Mouse (Mus musculus) testis, adult 2 months (tissue): Measurements from ENCODE around the gene Prex1. TPM values are rescaled to one million over a fixed set of nuclear protein-coding genes. Genes with fewer than 3 reads are reported as not detected.

Source experiments
- H3K27ac ChIP-seq: fragments of 200-500 bp; 2 replicates; pipeline ENCODE4 v1.5.1; 2012; ENCODE audit warnings: low read depth, low read length; ENCODE audit not compliant: control insufficient read depth, insufficient read depth
- H3K27me3 ChIP-seq: fragments of 200-500 bp; 2 replicates; pipeline ENCODE4 v1.6.1; 2012; ENCODE audit warnings: mild to moderate bottlenecking, low read length, moderate library complexity; ENCODE audit not compliant: control insufficient read depth, insufficient read depth
- H3K36me3 ChIP-seq: fragments of 200-500 bp; 2 replicates; pipeline ENCODE4 v1.6.1; 2012; ENCODE audit warnings: mild to moderate bottlenecking, low read length; ENCODE audit not compliant: control insufficient read depth, insufficient read depth
- H3K4me1 ChIP-seq: fragments of 200-500 bp; 2 replicates; pipeline ENCODE4 v1.6.1; 2012; ENCODE audit warnings: low read length; ENCODE audit not compliant: control insufficient read depth, insufficient read depth
- H3K4me3 ChIP-seq: fragments of 200-500 bp; 2 replicates; pipeline ENCODE4 v1.5.1; 2012; ENCODE audit warnings: low read depth, mild to moderate bottlenecking, low read length, moderate library complexity, mixed read lengths; ENCODE audit not compliant: control insufficient read depth
- CTCF ChIP-seq: fragments of 200-500 bp; IDR thresholded peaks from 2 replicates; pipeline ENCODE4 v1.5.1; 2012; ENCODE audit warnings: low read depth, mild to moderate bottlenecking, inconsistent platforms, low read length, moderate library complexity; ENCODE audit not compliant: control insufficient read depth, insufficient read depth, insufficient replicate concordance
- POLR2A ChIP-seq: fragments of 200-500 bp; IDR thresholded peaks from 2 replicates; pipeline ENCODE4 v1.6.1; 2012; ENCODE audit warnings: low read depth, mild to moderate bottlenecking, inconsistent platforms, low read length, moderate library complexity; ENCODE audit not compliant: control insufficient read depth
- polyA plus RNA-seq: library from polyadenylated mRNA; depleted of rRNA; stranded (reverse); fragments of >200 nt; gene quantifications from 2 replicates; pipeline ENCODE4 v1.2.3, GENCODE M21; 2012

Gene Prex1
- polyA plus RNA-seq, 1 experiment, result 13.6 TPM

DNA sequence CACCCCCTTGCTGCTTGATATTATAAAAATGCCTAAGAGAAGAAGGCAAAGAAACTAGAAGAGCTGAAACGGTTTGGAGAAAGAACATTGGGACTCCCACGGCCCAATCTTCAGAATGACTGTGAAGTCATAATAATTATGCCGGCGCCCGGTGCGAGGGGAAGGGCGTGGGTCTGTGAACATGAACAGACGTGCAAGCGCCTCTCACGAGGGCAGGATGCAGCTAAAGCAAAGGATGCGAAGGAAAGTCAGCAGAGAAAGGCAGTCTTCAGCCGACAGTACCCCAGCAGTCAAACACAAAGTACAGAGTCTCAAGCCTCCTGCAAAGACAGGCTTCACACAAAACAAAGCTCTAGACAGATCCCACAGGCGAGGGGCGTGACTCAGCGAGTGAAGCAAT, 49.1 kb downstream of the Prex1 start:
- Histone ChIP-seq H3K36me3 (no peaks in the 10 kb centered on the region), H3K4me3 (no peak overlapping the region), H3K4me1 (no peaks in the 10 kb centered on the region), H3K27me3 (no peaks in the 10 kb centered on the region), H3K27ac (no peak overlapping the region)
- TF ChIP-seq CTCF, result no peak
- TF ChIP-seq POLR2A, result no peak

DNA sequence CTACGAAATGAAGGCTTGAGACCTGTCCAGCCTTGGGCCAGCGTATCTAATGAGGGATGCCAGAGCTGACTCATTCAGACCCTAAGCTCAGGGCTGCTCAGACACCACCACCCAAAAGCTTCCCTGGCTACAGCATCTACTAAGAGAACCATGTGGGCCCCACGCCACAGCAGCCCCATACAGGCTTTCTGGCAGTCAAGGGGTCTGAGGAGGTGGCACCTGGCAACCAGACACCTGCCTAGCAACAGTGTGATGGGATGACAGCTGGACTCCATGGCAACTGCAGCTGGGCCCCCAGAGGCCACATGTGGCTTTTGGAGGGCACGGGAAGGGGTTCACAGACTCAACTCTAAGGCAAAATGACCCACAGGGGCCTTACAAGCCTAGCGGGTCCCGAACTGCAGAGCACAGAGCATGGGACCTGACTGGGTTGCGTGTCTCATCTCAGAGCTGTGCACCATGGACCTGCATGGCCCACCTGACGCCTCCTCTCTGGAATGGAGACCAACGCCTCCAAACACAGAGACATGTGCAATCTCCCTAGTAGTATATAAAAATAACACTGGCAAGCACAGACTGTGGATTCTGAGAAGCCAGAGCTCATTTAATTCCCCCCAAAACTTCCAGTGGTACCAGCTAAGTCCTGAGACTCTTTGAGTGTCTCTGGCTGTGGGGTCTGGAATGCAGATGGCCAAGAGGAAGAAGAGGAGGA, 50.2 kb downstream of the Prex1 start:
- Histone ChIP-seq H3K4me1 (no peaks in the 10 kb centered on the region), H3K4me3 (no peak overlapping the region), H3K27me3 (no peaks in the 10 kb centered on the region), H3K27ac (no peak overlapping the region), H3K36me3 (no peaks in the 10 kb centered on the region)
- TF ChIP-seq POLR2A (no peak), CTCF (no peak)

DNA sequence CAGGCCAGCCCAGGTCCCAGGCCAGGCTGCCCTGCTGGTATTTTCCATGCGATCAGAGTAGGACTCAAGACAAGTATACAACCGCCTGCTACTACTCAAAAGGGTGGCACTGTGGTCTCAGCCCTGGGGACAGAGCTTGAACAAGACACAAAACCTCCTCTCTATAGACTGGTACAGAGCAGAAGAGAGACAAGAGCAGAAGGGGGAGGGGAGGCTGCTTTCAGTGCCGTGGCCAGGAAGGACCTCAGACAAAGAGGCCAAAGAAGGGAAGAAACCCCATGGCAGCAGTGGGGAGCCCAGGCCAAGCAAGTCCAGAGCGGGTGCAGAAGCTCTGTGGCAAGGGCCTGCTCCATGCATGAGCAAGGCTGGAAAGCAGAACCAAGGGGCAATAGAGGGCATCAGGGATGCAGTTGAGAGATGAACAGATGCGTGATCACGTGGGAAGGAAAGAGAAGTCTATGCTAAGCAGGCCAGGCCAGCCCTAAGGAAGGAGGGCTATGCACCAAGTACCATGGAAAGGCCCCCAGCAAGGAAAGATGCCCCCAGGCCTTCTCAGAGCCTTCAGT, 51.0 kb downstream of the Prex1 start:
- H3K27me3 ChIP-seq, result no peaks in the 10 kb centered on the region
- no peaks in the 10 kb centered on the region for H3K36me3 ChIP-seq
- H3K27ac ChIP-seq, result no peak overlapping the region
- H3K4me3 ChIP-seq, result no peak overlapping the region
- no peaks in the 10 kb centered on the region for H3K4me1 ChIP-seq
- TF ChIP-seq CTCF (no peak), POLR2A (no peak)

DNA sequence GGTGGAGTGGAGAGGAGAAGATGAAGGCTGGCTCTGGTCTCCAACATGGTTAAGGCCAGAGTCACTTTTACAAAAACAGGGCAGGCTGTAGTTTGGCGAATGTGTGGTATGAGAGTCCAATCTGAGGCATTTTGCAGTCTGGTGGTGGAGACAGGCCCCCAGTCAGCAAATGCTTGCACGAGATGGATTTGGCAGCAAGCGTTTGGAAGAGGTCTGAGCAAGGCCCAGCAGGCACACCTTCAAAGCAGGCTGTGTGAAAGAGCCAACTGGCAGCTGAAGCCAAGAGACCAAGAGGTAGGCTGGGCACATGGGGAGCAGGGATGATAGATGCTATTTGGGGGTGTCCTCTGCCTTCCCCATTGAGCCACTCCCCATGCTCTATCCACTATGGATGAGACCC, 51.7 kb downstream of the Prex1 start:
- no peaks in the 10 kb centered on the region for H3K27me3 ChIP-seq
- H3K4me3 ChIP-seq, result no peak overlapping the region
- no peak overlapping the region for H3K27ac ChIP-seq
- TF ChIP-seq POLR2A (no peak), CTCF (no peak)
- H3K4me1 ChIP-seq, result no peaks in the 10 kb centered on the region
- H3K36me3 ChIP-seq, result no peaks in the 10 kb centered on the region

DNA sequence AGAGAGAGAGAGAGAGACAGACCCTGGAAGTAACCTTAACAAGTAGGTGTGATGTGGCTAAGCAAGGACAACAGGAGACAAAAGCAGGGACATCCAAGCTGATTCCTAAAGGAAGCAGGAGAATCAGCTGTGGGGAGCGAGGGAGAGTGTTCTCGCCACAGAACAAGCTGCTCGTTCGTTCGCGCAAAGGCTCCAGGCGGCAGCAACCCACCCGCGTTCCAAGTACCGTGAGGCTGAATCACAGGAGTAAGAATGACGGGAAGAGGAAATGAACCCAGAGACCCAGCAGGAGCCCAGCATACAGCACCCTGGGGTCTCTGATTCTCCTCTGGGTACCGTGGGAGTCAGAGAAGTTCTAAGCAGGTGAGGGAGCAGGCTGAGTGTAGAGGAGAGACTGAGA, 52.1 kb downstream of the Prex1 start:
- TF ChIP-seq CTCF (no peak), POLR2A (no peak)
- H3K27ac ChIP-seq, result no peak overlapping the region

DNA sequence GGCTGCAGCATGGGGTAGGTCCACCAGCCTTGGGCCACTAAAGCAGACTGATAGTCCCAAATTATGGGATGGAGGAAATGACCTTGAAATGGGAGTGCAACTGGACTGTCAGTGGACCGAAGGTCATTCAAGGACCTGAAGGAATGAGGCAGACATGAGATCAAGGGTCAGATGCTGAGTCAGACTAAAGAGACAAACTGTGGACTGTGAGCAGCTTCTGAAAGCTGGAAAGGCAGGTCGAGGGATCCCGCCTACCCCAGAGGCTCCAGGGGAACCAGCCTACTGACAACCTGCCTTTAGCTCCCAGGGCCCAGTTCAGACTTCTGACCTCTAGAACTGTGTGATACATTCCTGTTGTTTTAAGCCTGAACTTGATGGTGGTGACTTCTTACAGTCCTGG, 55.3 kb downstream of the Prex1 start:
- Histone ChIP-seq H3K27me3 (no peaks in the 10 kb centered on the region), H3K27ac (no peak overlapping the region), H3K4me3 (no peak overlapping the region), H3K36me3 (no peaks in the 10 kb centered on the region), H3K4me1 (peaks cover 6% of the 10 kb centered on the region)
- no peak for TF ChIP-seq POLR2A
- TF ChIP-seq CTCF, result no peak

More for the DNA sequence above, 52.1 kb downstream of the Prex1 start:
- Histone ChIP-seq H3K4me3 (no peak overlapping the region), H3K36me3 (no peaks in the 10 kb centered on the region), H3K4me1 (no peaks in the 10 kb centered on the region), H3K27me3 (no peaks in the 10 kb centered on the region)

DNA sequence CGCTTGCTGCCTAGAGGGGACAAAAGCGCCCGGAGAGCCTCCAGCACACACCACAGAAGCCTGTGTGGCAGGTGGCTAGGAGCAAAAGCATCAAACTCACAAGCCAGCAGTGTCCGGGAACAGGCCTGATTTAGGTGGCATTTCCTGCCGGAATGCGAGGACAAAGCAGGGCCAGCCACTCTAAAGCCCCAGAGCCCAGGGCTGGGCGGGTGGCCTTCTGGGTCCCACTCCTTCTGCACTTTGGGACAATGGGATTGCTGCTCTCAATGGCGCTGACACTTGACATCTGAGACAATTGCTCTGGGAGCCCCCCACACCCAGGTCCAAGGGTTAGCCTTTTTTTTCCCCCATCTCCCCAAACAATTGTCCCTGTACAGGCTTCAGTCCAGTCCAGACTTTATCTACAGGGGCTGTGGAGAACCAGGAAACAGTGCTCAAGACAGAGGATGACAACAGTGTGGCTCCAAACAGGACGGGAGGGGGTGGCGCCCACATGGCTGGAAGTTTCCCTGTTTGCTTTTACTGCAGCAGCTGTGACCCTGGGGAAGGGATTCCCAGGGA, 56.1 kb downstream of the Prex1 start:
- Histone ChIP-seq H3K4me1 (peaks cover 6% of the 10 kb centered on the region), H3K27ac (no peak overlapping the region), H3K36me3 (no peaks in the 10 kb centered on the region), H3K4me3 (no peak overlapping the region), H3K27me3 (no peaks in the 10 kb centered on the region)
- TF ChIP-seq CTCF, result no peak
- no peak for TF ChIP-seq POLR2A
